Mouse (Mus musculus) heart, embryonic 14.5 days (tissue): ENCODE data around the gene Plxnd1. TPM values are rescaled to one million over a fixed set of nuclear protein-coding genes. Genes with fewer than 3 reads are reported as not detected.
A peak's percentile ranks its signal among the peaks of the same experiment; 100 is the strongest.

ENCODE experiments used
- ATAC-seq: fragments of 200-750 bp; cut with Nextera tagmentation; 2 replicates; pipeline ENCODE4 v1.8.0; 2017; ENCODE audit warnings: low read depth, moderate TSS enrichment; ENCODE audit not compliant: insufficient number of reproducible peaks, insufficient read depth, low FRiP score
- H3K27ac ChIP-seq, 2 experiments: fragments of 200-500 bp in 1 of 2; fragments of 300-500 bp in 1 of 2; sonication (generic) in 1 of 2; replicated peaks in 1 of 2; 2 replicates each; pipeline ENCODE4 v1.5.1; 2012 to 2014; ENCODE audit warnings: low read depth in 2 of 2, low read length in 2 of 2, control low read depth in 1 of 2, mild to moderate bottlenecking in 1 of 2, mixed read lengths in 1 of 2; ENCODE audit not compliant: control insufficient read depth in 1 of 2, insufficient read depth in 1 of 2
- H3K27me3 ChIP-seq: fragments of 300-500 bp; sonication (generic); 2 replicates; pipeline ENCODE4 v1.6.1; 2014; ENCODE audit warnings: mild to moderate bottlenecking, low read length, control low read depth; ENCODE audit not compliant: control insufficient read depth, insufficient read depth
- H3K36me3 ChIP-seq: fragments of 300-500 bp; sonication (generic); 2 replicates; pipeline ENCODE4 v1.6.1; 2014; ENCODE audit warnings: mild to moderate bottlenecking, control low read depth, low read length, mixed read lengths; ENCODE audit not compliant: control insufficient read depth, insufficient read depth
- H3K4me1 ChIP-seq, 2 experiments: fragments of 200-500 bp in 1 of 2; fragments of 300-500 bp in 1 of 2; sonication (generic) in 1 of 2; 2 replicates each; pipeline ENCODE4 v1.6.1; 2012 to 2014; ENCODE audit warnings: low read length in 2 of 2, control low read depth in 1 of 2, mixed read lengths in 1 of 2; ENCODE audit not compliant: control insufficient read depth in 2 of 2, insufficient read depth in 2 of 2
- H3K4me2 ChIP-seq: fragments of 300-500 bp; sonication (generic); 2 replicates; pipeline ENCODE4 v1.6.1; 2014; ENCODE audit warnings: mild to moderate bottlenecking, low read length
- H3K4me3 ChIP-seq, 2 experiments: fragments of 200-500 bp in 1 of 2; fragments of 300-500 bp in 1 of 2; sonication (generic) in 1 of 2; 2 replicates each; pipeline ENCODE4 v1.5.1; 2012 to 2014; ENCODE audit warnings: low read length in 2 of 2, mild to moderate bottlenecking in 2 of 2, control low read depth in 1 of 2, low read depth in 1 of 2, moderate library complexity in 1 of 2; ENCODE audit not compliant: control insufficient read depth in 1 of 2, insufficient read depth in 1 of 2
- H3K9ac ChIP-seq: fragments of 300-500 bp; sonication (generic); 2 replicates; pipeline ENCODE4 v1.6.1; 2014; ENCODE audit warnings: mild to moderate bottlenecking, low read length
- H3K9me3 ChIP-seq: fragments of 300-500 bp; sonication (generic); 2 replicates; pipeline ENCODE4 v1.6.1; 2016; ENCODE audit warnings: low read length, control low read depth; ENCODE audit not compliant: control insufficient read depth
- WGBS: fragments of 180-500 bp; shearing (Covaris S2); extraction: QIAGEN DNeasy Blood & Tissue Kit; methylation state at CpG from one replicate; pipeline ENCODE4 v1.1.7; 2014; 5-methylcytosine and 5-hydroxymethylcytosine counted together
- polyA plus RNA-seq: library from polyadenylated mRNA; unstranded; fragments of >200 nt; fragmentation: Nextera tagmentation; extraction: Ambion mirVana; gene quantifications from 2 replicates; pipeline ENCODE4 v1.2.1, GENCODE M21; 2014

The Plxnd1 gene
- polyA plus RNA-seq, 1 experiment from 2014 or later, result 58.8 TPM

DNA sequence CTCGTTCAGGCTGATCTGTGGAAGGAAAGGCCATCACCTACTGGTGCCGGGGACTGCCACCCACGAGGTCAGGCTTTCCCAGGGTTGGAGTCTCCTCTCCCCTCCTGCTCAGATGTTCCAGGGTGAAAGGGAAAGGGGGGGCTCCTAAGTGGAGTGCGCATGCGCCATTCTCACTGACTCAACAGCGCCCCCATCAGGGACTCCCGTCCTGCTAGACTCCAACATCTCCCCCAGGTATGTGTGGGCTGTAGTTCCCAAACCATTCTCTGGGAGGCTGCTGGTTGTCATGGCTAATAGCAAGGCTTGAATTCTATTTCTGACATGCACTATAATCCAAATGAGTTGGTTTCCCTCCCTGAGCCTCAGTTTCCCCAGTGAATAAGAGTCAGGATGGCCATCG is 16.2 kb downstream of the Plxnd1 start:
- WGBS, result 62% methylated on average over 8 of the region's 8 CpGs
- no peak for ATAC-seq
- no peaks in the 10 kb centered on the region for H3K9me3 ChIP-seq
- H3K27me3 ChIP-seq, result no peaks in the 10 kb centered on the region
- peaks cover 6 to 7% of the 10 kb centered on the region in 2 experiments for H3K4me1 ChIP-seq
- H3K9ac ChIP-seq, result no peak overlapping the region
- H3K4me3 ChIP-seq, result no peak overlapping the region
- no peak overlapping the region for H3K4me2 ChIP-seq
- no peak overlapping the region for H3K27ac ChIP-seq
- peaks cover 50% of the 10 kb centered on the region for H3K36me3 ChIP-seq

DNA sequence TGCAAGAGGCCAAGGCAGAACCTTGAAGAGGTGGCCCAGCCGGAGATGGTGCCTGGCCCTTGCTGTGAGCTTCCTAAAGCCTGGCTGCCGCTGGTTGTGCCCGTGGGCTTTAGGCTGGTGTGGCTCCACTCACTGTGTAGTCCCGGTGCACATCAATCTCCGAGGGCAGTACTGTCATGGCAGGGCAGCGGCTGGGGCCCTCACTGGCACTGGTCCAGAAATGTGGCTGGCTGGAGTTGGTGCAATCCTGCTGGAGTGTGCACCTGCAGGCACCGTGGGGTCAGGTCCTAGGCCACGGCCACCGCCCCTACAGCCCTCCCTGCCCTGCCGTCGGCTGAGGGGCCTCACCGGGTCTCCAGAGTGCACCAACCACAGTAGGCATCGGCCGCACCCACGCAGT is 17.0 kb downstream of the Plxnd1 start:
- peaks cover 50% of the 10 kb centered on the region for H3K36me3 ChIP-seq

DNA sequence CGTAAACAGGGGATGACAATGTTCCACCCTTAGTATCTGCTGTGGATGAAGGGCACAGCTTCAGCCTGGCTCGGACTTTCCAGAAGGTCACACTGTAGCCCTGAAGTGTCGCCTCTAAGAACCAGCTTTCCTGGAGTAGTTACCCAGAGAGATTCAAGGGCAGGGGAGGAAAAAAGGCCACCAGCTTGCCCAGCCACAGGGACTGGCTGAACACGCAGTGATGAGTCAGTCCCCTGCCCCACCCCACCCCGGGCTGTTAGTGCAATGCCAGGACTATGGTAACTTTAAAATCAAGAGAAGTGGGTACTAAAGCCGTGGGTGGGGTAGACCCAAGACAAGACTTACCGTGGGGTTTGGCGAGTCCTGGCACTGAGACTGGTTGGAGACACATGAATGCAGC is 19.2 kb downstream of the Plxnd1 start:
- Histone ChIP-seq H3K27me3 (no peaks in the 10 kb centered on the region), H3K9me3 (no peaks in the 10 kb centered on the region), H3K36me3 (peaks cover 59% of the 10 kb centered on the region), H3K4me3 (no peak overlapping the region), H3K27ac (no peak overlapping the region), H3K9ac (no peak overlapping the region), H3K4me1 (peaks cover 16 to 28% of the 10 kb centered on the region in 2 experiments), H3K4me2 (no peak overlapping the region)
- ATAC-seq, result no peak
- WGBS, result 78% methylated on average over 8 of the region's 8 CpGs

More for the DNA sequence above, 17.0 kb downstream of the Plxnd1 start:
- no peak overlapping the region for H3K4me3 ChIP-seq
- no peaks in the 10 kb centered on the region for H3K9me3 ChIP-seq
- no peak for ATAC-seq
- H3K27me3 ChIP-seq, result no peaks in the 10 kb centered on the region
- H3K4me1 ChIP-seq, result peaks cover under 1 to 7% of the 10 kb centered on the region in 2 experiments; a peak in 3 of 4 replicates
- WGBS, result 77% methylated on average over 15 of the region's 15 CpGs
- no peak overlapping the region for H3K4me2 ChIP-seq
- H3K27ac ChIP-seq, result no peak overlapping the region
- H3K9ac ChIP-seq, result no peak overlapping the region

- Histone ChIP-seq H3K27me3 (no peaks in the 10 kb centered on the region), H3K4me2 (no peak overlapping the region), H3K9me3 (no peaks in the 10 kb centered on the region), H3K4me3 (no peak overlapping the region), H3K36me3 (peaks cover 62% of the 10 kb centered on the region), H3K4me1 (peaks cover 21 to 33% of the 10 kb centered on the region in 2 experiments), H3K9ac (no peak overlapping the region), H3K27ac (no peak overlapping the region)
- no peak for ATAC-seq
- 73% methylated on average over 16 of the region's 16 CpGs for WGBS
These were observed 20.7 kb downstream of the Plxnd1 start for GRCm38 (mm10) chr6:115973881-115974662.

DNA sequence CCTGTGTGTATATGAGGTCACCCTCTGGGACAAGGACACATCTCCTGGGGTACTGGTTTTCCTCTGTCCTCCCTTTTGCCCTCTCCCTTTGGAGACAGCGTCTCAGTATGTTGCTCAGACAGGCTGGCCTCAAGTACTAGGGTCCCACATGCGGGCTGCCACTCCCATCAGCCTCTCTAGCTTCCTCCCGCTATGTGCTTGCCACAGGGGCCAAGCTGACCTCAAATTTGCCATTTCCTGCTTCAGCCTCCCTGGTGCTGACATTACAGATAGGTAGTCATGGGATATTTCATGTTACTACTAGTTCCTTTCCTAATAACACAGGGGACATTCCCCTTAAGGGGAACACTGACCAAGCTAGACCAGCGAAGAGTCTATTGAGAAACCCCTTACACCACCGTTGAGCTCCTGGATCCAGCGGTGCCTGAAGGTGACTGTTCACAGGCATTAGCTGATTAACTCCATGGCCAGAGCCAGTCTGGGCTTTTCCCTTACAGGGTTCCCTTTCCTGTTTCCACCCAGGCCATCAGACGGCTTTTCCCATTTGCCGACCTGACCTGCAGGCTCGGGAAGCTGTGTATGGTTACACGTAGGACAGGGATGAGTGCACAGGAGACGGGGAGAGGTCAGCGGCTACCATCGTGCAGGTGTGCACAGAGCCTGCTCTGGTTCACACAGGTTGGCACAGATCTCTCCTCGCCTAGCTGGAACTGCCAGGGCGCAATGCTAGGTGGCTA is 21.5 kb downstream of the Plxnd1 start:
- peaks cover 24 to 33% of the 10 kb centered on the region in 2 experiments for H3K4me1 ChIP-seq
- no peak for ATAC-seq
- 82% methylated on average over 15 of the region's 15 CpGs for WGBS
- peaks cover 62% of the 10 kb centered on the region for H3K36me3 ChIP-seq
- H3K27me3 ChIP-seq, result no peaks in the 10 kb centered on the region
- H3K9ac ChIP-seq, result no peak overlapping the region
- no peak overlapping the region for H3K27ac ChIP-seq
- no peak overlapping the region for H3K4me3 ChIP-seq
- H3K9me3 ChIP-seq, result no peaks in the 10 kb centered on the region
- no peak overlapping the region for H3K4me2 ChIP-seq

- Histone ChIP-seq H3K9ac (no peak overlapping the region), H3K9me3 (no peaks in the 10 kb centered on the region), H3K4me1 (peaks cover 24 to 33% of the 10 kb centered on the region in 2 experiments), H3K36me3 (peaks cover 61% of the 10 kb centered on the region), H3K27me3 (no peaks in the 10 kb centered on the region), H3K4me2 (no peak overlapping the region), H3K27ac (no peak overlapping the region), H3K4me3 (no peak overlapping the region)
- 68% methylated on average over 7 of the region's 7 CpGs for WGBS
- 0 out of 2 replicates have a peak, but pooled peaks have one; percentile 13 for ATAC-seq
These were observed 22.6 kb downstream of the Plxnd1 start for GRCm38 (mm10) chr6:115972083-115972764.

DNA sequence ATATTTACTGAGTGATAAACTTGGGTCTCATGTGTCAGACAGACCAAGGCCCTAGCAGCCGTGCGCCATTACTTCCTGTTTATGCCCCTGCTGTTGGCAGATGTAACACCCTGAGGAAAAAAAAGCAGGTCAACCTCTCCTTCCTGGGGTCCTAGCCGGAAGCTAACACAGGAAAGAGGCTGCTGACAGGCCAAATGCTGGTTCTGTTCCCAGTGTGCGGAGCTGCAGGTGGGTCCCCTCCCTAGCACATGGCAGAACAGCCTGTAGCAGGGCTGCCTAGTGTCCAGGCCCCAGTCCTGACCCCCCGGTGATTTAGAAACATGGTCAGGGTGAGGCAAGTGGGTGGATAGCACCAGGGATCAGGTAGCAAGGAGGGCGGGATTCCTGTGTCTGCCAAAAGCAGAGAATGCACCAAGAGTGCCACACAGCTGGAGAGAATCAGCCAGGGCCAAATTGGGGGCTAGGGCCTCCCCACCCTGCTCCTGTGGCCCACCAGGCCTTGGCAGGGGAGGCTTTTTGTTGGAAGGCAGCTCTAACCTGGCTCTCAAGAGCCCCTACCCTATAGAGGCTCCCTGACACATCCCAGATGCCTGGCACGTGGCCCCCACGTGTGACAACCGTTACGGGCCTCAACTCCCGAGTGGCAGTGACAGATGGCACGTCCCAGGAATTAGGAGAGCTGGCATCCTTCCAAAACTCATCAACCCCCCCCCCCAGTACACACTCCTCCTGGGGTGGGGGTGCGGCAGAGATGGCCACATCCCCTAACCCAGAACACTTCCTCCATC is 23.3 kb downstream of the Plxnd1 start:
- ATAC-seq, result 0 out of 2 replicates have a peak, but pooled peaks have one; percentile 17
- H3K4me3 ChIP-seq, result no peak overlapping the region
- H3K27ac ChIP-seq, result peak overlapping the region; percentile 23 to 45; a peak in 3 of 4 replicates
- no peak overlapping the region for H3K4me2 ChIP-seq
- no peaks in the 10 kb centered on the region for H3K9me3 ChIP-seq
- peaks cover 64% of the 10 kb centered on the region for H3K36me3 ChIP-seq
- H3K9ac ChIP-seq, result no peak overlapping the region
- peaks cover 24 to 33% of the 10 kb centered on the region in 2 experiments for H3K4me1 ChIP-seq
- no peaks in the 10 kb centered on the region for H3K27me3 ChIP-seq
- 30% methylated on average over 13 of the region's 13 CpGs for WGBS
